Mouse (Mus musculus): ENCODE data around the gene Rara.
"Not testable (repeated sequence)": the region's sequence is repeated elsewhere in the genome, so short reads cannot be mapped to it uniquely, and the experiment has no call there.

GRCm38 (mm10) chr11:98988260-98988659 is 60.6 kb downstream of the Rara start:
- TF ChIP-seq POLR2A (IDR thresholded peaks at IDR 0.05; ENCODE audit: control insufficient read depth in 1 of 2, insufficient read depth in 1 of 2, low read depth in 1 of 2, low read length in 2 of 2, poor library complexity in 1 of 2); GABPA (IDR thresholded peaks at IDR 0.05; ENCODE audit: low read depth, low read length); USF1 (IDR thresholded peaks at IDR 0.05; ENCODE audit: low read depth, low read length); CTCF (IDR thresholded peaks at IDR 0.05 in 2 of 3, conservative IDR thresholded peaks at IDR 0.05 in 1 of 3; ENCODE audit: control insufficient read depth in 1 of 3, insufficient read depth in 1 of 3, low read depth in 2 of 3, low read length in 3 of 3, poor library complexity in 1 of 3, severe bottlenecking in 1 of 3); MAX (IDR thresholded peaks at IDR 0.05; ENCODE audit: low read length); CHD1 (IDR thresholded peaks at IDR 0.05; ENCODE audit: low read depth, low read length); E2F4 (IDR thresholded peaks at IDR 0.05; ENCODE audit: borderline replicate concordance, low read depth, low read length); NELFE (IDR thresholded peaks at IDR 0.05; ENCODE audit: low read depth, low read length); MYC (IDR thresholded peaks at IDR 0.05; ENCODE audit: low read depth, low read length); EP300 (IDR thresholded peaks at IDR 0.05; ENCODE audit: low read depth in 1 of 2, low read length in 2 of 2); POLR2AphosphoS2 (IDR thresholded peaks at IDR 0.05; ENCODE audit: low read length): not testable (repeated sequence)
